Mouse (Mus musculus): ENCODE measurements around the gene Tfec. TPM values are rescaled to one million over a fixed set of nuclear protein-coding genes. Genes with fewer than 3 reads are reported as not detected.

Gene Tfec
- total and polyA plus RNA-seq, 2 experiments from 2014 or later = 0.34 to 0.38 TPM

GRCm38 (mm10) chr6:16920111-16920656 lies 21.9 kb upstream of the Tfec start:
- Histone ChIP-seq H3K27me3 (ENCODE audit: control insufficient read depth, insufficient read depth, low read length) (no peaks in the 10 kb centered on the region), H3K4me3 (ENCODE audit: low read depth, low read length) (no peak overlapping the region), H3K4me2 (ENCODE audit: low read depth, low read length) (no peak overlapping the region), H3K27ac (ENCODE audit: low read depth) (no peak overlapping the region), H3K9me3 (replicated peaks; ENCODE audit: control insufficient read depth, low read length) (no peaks in the 10 kb centered on the region), H3K36me3 (replicated peaks; ENCODE audit: control insufficient read depth, insufficient read depth, low read length) (no peaks in the 10 kb centered on the region), H3K9ac (replicated peaks; ENCODE audit: low read depth, low read length) (no peak overlapping the region), H3K4me1 (ENCODE audit: control insufficient read depth, insufficient read depth) (no peaks in the 10 kb centered on the region)
- no peak for TF ChIP-seq CTCF (IDR thresholded peaks at IDR 0.05; ENCODE audit: low read depth)
- TF ChIP-seq EP300 (IDR thresholded peaks at IDR 0.05; ENCODE audit: low read depth) = no peak
- no peak for ATAC-seq (ENCODE audit: insufficient read depth, low read depth)
- no peak for DNase-seq (ENCODE audit: low spot score)
- 10% methylated on average over 2 of the region's 2 CpGs for WGBS

GRCm38 (mm10) chr6:16891819-16892218 lies 6.4 kb downstream of the Tfec start:
- ATAC-seq (ENCODE audit: insufficient read depth, low read depth) = no peak

GRCm38 (mm10) chr6:16883537-16884307 lies 14.5 kb downstream of the Tfec start:
- DNase-seq (ENCODE audit: low spot score) (no peak), ATAC-seq (ENCODE audit: insufficient read depth, low read depth) (no peak)
- no peak overlapping the region for H3K27ac ChIP-seq (ENCODE audit: low read depth)
- H3K36me3 ChIP-seq (replicated peaks; ENCODE audit: control insufficient read depth, insufficient read depth, low read length) = no peaks in the 10 kb centered on the region
- no peak overlapping the region for H3K4me3 ChIP-seq (ENCODE audit: low read depth, low read length)
- H3K9ac ChIP-seq (replicated peaks; ENCODE audit: low read depth, low read length) = no peak overlapping the region
- no peaks in the 10 kb centered on the region for H3K27me3 ChIP-seq (ENCODE audit: control insufficient read depth, insufficient read depth, low read length)
- H3K9me3 ChIP-seq (replicated peaks; ENCODE audit: control insufficient read depth, low read length) = no peaks in the 10 kb centered on the region
- no peaks in the 10 kb centered on the region for H3K4me1 ChIP-seq (ENCODE audit: control insufficient read depth, insufficient read depth)
- no peak overlapping the region for H3K4me2 ChIP-seq (ENCODE audit: low read depth, low read length)
- WGBS = 60% methylated on average over 5 of the region's 5 CpGs
- no peak for TF ChIP-seq EP300 (IDR thresholded peaks at IDR 0.05; ENCODE audit: low read depth)
- TF ChIP-seq CTCF (IDR thresholded peaks at IDR 0.05; ENCODE audit: low read depth) = no peak

More at GRCm38 (mm10) chr6:16891819-16892218, 6.4 kb downstream of the Tfec start:
- H3K4me3 ChIP-seq (ENCODE audit: low read depth, low read length) = no peak overlapping the region
- H3K4me1 ChIP-seq (ENCODE audit: control insufficient read depth, insufficient read depth) = no peaks in the 10 kb centered on the region
- H3K27ac ChIP-seq (ENCODE audit: low read depth) = no peak overlapping the region
- H3K27me3 ChIP-seq (ENCODE audit: control insufficient read depth, insufficient read depth, low read length) = no peaks in the 10 kb centered on the region
- H3K9me3 ChIP-seq (replicated peaks; ENCODE audit: control insufficient read depth, low read length) = no peaks in the 10 kb centered on the region
- no peak overlapping the region for H3K4me2 ChIP-seq (ENCODE audit: low read depth, low read length)
- TF ChIP-seq EP300 (IDR thresholded peaks at IDR 0.05; ENCODE audit: low read depth) (no peak), CTCF (IDR thresholded peaks at IDR 0.05; ENCODE audit: low read depth) (no peak)
- H3K36me3 ChIP-seq (replicated peaks; ENCODE audit: control insufficient read depth, insufficient read depth, low read length) = no peaks in the 10 kb centered on the region
- no peak for DNase-seq (ENCODE audit: low spot score)
- no peak overlapping the region for H3K9ac ChIP-seq (replicated peaks; ENCODE audit: low read depth, low read length)
- WGBS = 22% methylated on average over 5 of the region's 5 CpGs

- no peaks in the 10 kb centered on the region for H3K27me3 ChIP-seq (ENCODE audit: control insufficient read depth, insufficient read depth, low read length)
- no peak for DNase-seq (ENCODE audit: low spot score)
- H3K9ac ChIP-seq (replicated peaks; ENCODE audit: low read depth, low read length) = no peak overlapping the region
- no peak for ATAC-seq (ENCODE audit: insufficient read depth, low read depth)
- no peaks in the 10 kb centered on the region for H3K9me3 ChIP-seq (replicated peaks; ENCODE audit: control insufficient read depth, low read length)
- no peaks in the 10 kb centered on the region for H3K36me3 ChIP-seq (replicated peaks; ENCODE audit: control insufficient read depth, insufficient read depth, low read length)
- WGBS = 78% methylated on average over 2 of the region's 2 CpGs
- no peak overlapping the region for H3K27ac ChIP-seq (ENCODE audit: low read depth)
- no peak overlapping the region for H3K4me3 ChIP-seq (ENCODE audit: low read depth, low read length)
- no peak overlapping the region for H3K4me2 ChIP-seq (ENCODE audit: low read depth, low read length)
- H3K4me1 ChIP-seq (ENCODE audit: control insufficient read depth, insufficient read depth) = no peaks in the 10 kb centered on the region
- TF ChIP-seq EP300 (IDR thresholded peaks at IDR 0.05; ENCODE audit: low read depth) (no peak), CTCF (IDR thresholded peaks at IDR 0.05; ENCODE audit: low read depth) (no peak)
Measured at GRCm38 (mm10) chr6:16874021-16874542, 24.2 kb downstream of the Tfec start.

GRCm38 (mm10) chr6:16870067-16870466 lies 28.2 kb downstream of the Tfec start:
- Histone ChIP-seq H3K36me3 (replicated peaks; ENCODE audit: control insufficient read depth, insufficient read depth, low read length) (no peaks in the 10 kb centered on the region), H3K9ac (replicated peaks; ENCODE audit: low read depth, low read length) (no peak overlapping the region), H3K27me3 (ENCODE audit: control insufficient read depth, insufficient read depth, low read length) (no peaks in the 10 kb centered on the region), H3K4me1 (ENCODE audit: control insufficient read depth, insufficient read depth) (no peaks in the 10 kb centered on the region), H3K4me3 (ENCODE audit: low read depth, low read length) (no peak overlapping the region), H3K9me3 (replicated peaks; ENCODE audit: control insufficient read depth, low read length) (no peaks in the 10 kb centered on the region), H3K27ac (ENCODE audit: low read depth) (no peak overlapping the region), H3K4me2 (ENCODE audit: low read depth, low read length) (no peak overlapping the region)
- no peak for TF ChIP-seq EP300 (IDR thresholded peaks at IDR 0.05; ENCODE audit: low read depth)
- TF ChIP-seq CTCF (IDR thresholded peaks at IDR 0.05; ENCODE audit: low read depth) = no peak
- DNase-seq (ENCODE audit: low spot score) (no peak), ATAC-seq (ENCODE audit: insufficient read depth, low read depth) (no peak)
- whole genome bisulfite sequencing = 35% methylated on average over 2 of the region's 2 CpGs

Data from heart, postnatal 0 days (tissue).